Mouse (Mus musculus) embryonic facial prominence, embryonic 14.5 days (tissue): ENCODE measurements around the gene Msx2. TPM values are rescaled to one million over a fixed set of nuclear protein-coding genes. Genes with fewer than 3 reads are reported as not detected.

ENCODE experiments used
- ATAC-seq: fragments of 200-750 bp; cut with Nextera tagmentation; 2 replicates; pipeline ENCODE4 v1.8.0; 2017; ENCODE audit warnings: low read depth, moderate number of reproducible peaks, moderate TSS enrichment
- DNase-seq: peaks from one replicate; pipeline ENCODE4 v3.0.0-alpha.2; 2015; ENCODE audit warnings: low spot score
- H3K27ac ChIP-seq: fragments of 300-500 bp; sonication (generic); replicated peaks from 2 replicates; pipeline ENCODE4 v1.5.1; 2014; ENCODE audit warnings: low read depth, mild to moderate bottlenecking, low read length, moderate library complexity
- H3K27me3 ChIP-seq: fragments of 300-500 bp; sonication (generic); replicated peaks from 2 replicates; pipeline ENCODE4 v1.6.1; 2014; ENCODE audit warnings: low read length; ENCODE audit not compliant: control insufficient read depth, insufficient read depth
- H3K36me3 ChIP-seq: fragments of 300-500 bp; sonication (generic); 2 replicates; pipeline ENCODE4 v1.6.1; 2014; ENCODE audit warnings: low read length, mixed read lengths; ENCODE audit not compliant: control insufficient read depth, insufficient read depth
- H3K4me1 ChIP-seq: fragments of 300-500 bp; sonication (generic); 2 replicates; pipeline ENCODE4 v1.6.1; 2014; ENCODE audit warnings: antibody characterized with exemption, low read length; ENCODE audit not compliant: control insufficient read depth, insufficient read depth
- H3K4me2 ChIP-seq: fragments of 300-500 bp; sonication (generic); 2 replicates; pipeline ENCODE4 v1.6.1; 2014; ENCODE audit warnings: low read depth, mild to moderate bottlenecking, low read length, moderate library complexity, mixed read lengths
- H3K4me3 ChIP-seq: fragments of 300-500 bp; sonication (generic); 2 replicates; pipeline ENCODE4 v1.5.1; 2014; ENCODE audit warnings: low read depth, mild to moderate bottlenecking, low read length
- H3K9ac ChIP-seq: fragments of 300-500 bp; sonication (generic); 2 replicates; pipeline ENCODE4 v1.6.1; 2014; ENCODE audit warnings: low read depth, mild to moderate bottlenecking, low read length, moderate library complexity, mixed read lengths
- H3K9me3 ChIP-seq: fragments of 300-500 bp; sonication (generic); 2 replicates; pipeline ENCODE4 v1.6.1; 2016; ENCODE audit warnings: low read length; ENCODE audit not compliant: control insufficient read depth
- WGBS: fragments of 180-500 bp; shearing (Covaris S2); extraction: QIAGEN DNeasy Blood & Tissue Kit; methylation state at CpG from one replicate; pipeline ENCODE4 v1.1.7; 2014; 5-methylcytosine and 5-hydroxymethylcytosine counted together
- polyA plus RNA-seq: library from polyadenylated mRNA; unstranded; fragments of >200 nt; fragmentation: Nextera tagmentation; extraction: Ambion mirVana; gene quantifications from 2 replicates; pipeline ENCODE4 v1.2.1, GENCODE M21; 2014

Gene Msx2
- polyA plus RNA-seq, 1 experiment from 2014 or later, result 11.5 TPM

- no peak for ATAC-seq
- no peak for DNase-seq
- H3K4me1 ChIP-seq, result no peaks in the 10 kb centered on the region; the same call in 1 of the 2 replicates
- no peaks in the 10 kb centered on the region for H3K9me3 ChIP-seq
- 93% methylated on average over 6 of the region's 6 CpGs for WGBS
- no peak overlapping the region for H3K4me2 ChIP-seq
- H3K36me3 ChIP-seq, result no peaks in the 10 kb centered on the region
- H3K9ac ChIP-seq, result no peak overlapping the region
- no peaks in the 10 kb centered on the region for H3K27me3 ChIP-seq
- H3K27ac ChIP-seq, result no peak overlapping the region
- no peak overlapping the region for H3K4me3 ChIP-seq
Observed at GRCm38 (mm10) chr13:53417701-53418100, 55.2 kb downstream of the Msx2 start.

Other genes starting within 250 kb of the Msx2 start
- 16.4 and 17.1 TPM in 2 replicates for gene Ror2, start 186.9 kb downstream of the Msx2 start, polyA plus RNA-seq
- gene Sptlc1, start 95.7 kb downstream of the Msx2 start, polyA plus RNA-seq, result 33.4 and 43.1 TPM in 2 replicates